Mouse (Mus musculus): ENCODE results near the gene Rad9b.

The Rad9b gene

GRCm38 (mm10) chr5:122280827-122281462, 73.1 kb downstream of the Rad9b start:
- DNase-seq = no peak

- DNase-seq = no peak
Measured at GRCm38 (mm10) chr5:122280422-122280826, 73.6 kb downstream of the Rad9b start.

- no peak for DNase-seq
Measured at GRCm38 (mm10) chr5:122279799-122280421, 74.1 kb downstream of the Rad9b start.

- DNase-seq = no peak
Measured at GRCm38 (mm10) chr5:122278946-122279345, 75.1 kb downstream of the Rad9b start.

GRCm38 (mm10) chr5:122274785-122275184, 79.2 kb downstream of the Rad9b start:
- no peak for DNase-seq
